Mouse (Mus musculus): ENCODE results near the gene Sdccag8.

DNA sequence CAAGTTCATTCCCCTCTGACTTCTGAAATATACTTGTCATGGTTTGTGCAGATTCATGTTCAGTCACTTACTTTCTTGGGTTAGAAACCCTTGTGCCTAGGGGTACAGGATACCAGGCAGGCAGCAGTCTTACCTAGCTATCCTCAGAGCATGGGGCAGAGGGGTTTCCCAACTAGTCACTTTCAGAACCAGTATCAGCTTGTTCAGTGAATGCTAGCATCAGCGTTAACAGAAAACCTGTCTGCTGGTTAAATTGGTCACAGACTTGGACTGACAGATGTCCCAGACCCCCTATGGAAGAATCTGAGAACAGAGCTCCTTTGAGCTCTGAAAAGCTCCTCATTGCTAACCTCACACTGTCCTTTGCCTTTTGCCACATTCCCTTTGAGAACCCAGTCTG, 204.3 kb downstream of the Sdccag8 start:
- no peak for TF ChIP-seq POLR2A (IDR thresholded peaks at IDR 0.05; ENCODE audit: borderline replicate concordance, extremely low read depth, low read depth, low read length)
- no peak for TF ChIP-seq CTCF (IDR thresholded peaks at IDR 0.05; ENCODE audit: insufficient read depth, low read length)
